Mouse (Mus musculus): Measurements from ENCODE around the gene Fbxl17. TPM values are rescaled to one million over a fixed set of nuclear protein-coding genes. Genes with fewer than 3 reads are reported as not detected.

Fbxl17 gene
- polyA plus RNA-seq, 1 experiment from 2014 or later: 3.1 TPM

DNA sequence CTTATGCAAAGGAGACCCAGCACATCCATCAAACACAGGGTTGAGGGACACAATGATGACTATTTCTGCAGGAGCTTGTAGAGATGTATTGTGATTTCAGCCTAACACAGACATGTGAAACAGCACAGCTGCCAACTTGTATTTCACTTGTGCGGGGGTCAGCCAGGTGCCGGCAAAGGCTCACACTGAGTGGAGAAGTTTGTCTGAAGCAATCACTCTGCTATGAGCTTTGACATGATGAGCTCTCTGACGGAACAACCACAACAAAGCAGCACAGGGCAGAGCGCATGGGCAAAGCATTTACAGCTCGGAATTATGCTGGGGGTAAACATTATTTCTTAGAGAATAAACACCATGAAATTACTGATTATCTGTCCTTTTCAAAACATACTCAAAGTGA lies 328.6 kb downstream of the Fbxl17 start:
- Histone ChIP-seq H3K27ac (no peak overlapping the region), H3K4me2 (no peak overlapping the region), H3K4me1 (no peaks in the 10 kb centered on the region), H3K9me3 (replicated peaks) (no peaks in the 10 kb centered on the region), H3K27me3 (replicated peaks) (no peaks in the 10 kb centered on the region), H3K9ac (no peak overlapping the region), H3K4me3 (no peak overlapping the region), H3K36me3 (no peaks in the 10 kb centered on the region)
- WGBS (ENCODE audit: insufficient replicate concordance): 72% methylated on average over 5 of the region's 5 CpGs
- no peak for ATAC-seq

DNA sequence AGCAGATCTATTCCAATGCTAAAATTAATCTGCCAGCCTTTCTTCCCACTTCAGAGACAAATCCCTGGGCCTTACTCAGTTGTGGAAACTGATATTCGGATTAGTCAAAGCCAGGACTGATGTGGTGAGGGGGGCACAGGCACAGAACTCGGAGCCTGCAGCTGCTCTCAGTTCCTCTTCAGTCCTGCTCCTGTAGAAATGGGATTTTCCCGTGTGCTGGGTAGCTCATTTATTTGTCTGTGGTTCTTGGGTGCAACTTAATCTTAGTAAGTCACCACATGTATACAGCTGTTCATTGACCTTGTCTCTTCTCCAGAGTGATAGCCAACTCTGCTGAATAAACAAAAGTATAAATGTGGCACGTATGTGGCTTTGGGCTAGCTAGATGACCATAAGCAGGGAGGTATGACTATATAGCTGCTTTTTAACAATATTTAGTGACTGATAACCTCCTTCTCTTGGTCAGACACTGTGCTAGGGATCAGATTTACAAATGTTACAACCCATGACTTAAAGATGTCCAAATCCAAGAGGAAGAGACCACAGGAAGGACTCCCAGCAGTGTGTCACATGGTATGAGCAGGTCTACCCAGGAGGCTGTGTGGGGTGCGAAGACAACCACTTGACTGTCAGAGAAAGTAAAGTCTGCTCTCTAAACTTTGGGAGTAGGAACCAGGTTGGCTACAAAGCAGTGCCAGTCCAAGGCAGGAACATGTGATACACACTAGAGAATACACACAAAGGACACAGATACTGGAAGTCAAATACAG lies 331.6 kb downstream of the Fbxl17 start:
- no peak for ATAC-seq
- H3K9ac ChIP-seq: no peak overlapping the region
- H3K4me2 ChIP-seq: no peak overlapping the region
- H3K36me3 ChIP-seq: no peaks in the 10 kb centered on the region
- H3K9me3 ChIP-seq (replicated peaks): no peaks in the 10 kb centered on the region
- H3K4me1 ChIP-seq: peaks cover 4% of the 10 kb centered on the region; the same call in 1 of the 2 replicates
- H3K4me3 ChIP-seq: no peak overlapping the region
- WGBS (ENCODE audit: insufficient replicate concordance): 67% methylated on average over 5 of the region's 5 CpGs
- no peaks in the 10 kb centered on the region for H3K27me3 ChIP-seq (replicated peaks)
- H3K27ac ChIP-seq: no peak overlapping the region

DNA sequence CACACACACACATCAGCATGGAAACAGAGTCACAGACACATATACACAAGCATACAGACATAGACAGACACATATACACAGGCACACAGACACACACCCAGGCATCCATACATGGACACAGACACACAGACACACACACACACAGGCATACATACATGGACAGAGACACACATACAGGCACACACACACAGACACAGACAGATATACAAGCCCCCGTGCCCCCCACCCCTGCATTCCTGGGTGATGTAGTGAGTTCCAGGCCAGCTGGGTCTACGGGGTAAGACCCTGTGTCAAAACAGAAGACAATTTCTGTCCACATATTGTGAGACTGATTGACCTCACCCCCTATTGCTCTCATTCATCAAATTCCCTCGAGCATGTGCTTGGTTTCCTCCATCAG lies 332.6 kb downstream of the Fbxl17 start:
- Histone ChIP-seq H3K4me3 (no peak overlapping the region), H3K27ac (no peak overlapping the region), H3K9me3 (replicated peaks) (no peaks in the 10 kb centered on the region), H3K9ac (no peak overlapping the region), H3K36me3 (no peaks in the 10 kb centered on the region), H3K27me3 (replicated peaks) (no peaks in the 10 kb centered on the region), H3K4me1 (peaks cover 4% of the 10 kb centered on the region; the same call in 1 of the 2 replicates), H3K4me2 (no peak overlapping the region)
- WGBS (ENCODE audit: insufficient replicate concordance): 70% methylated on average over 3 of the region's 3 CpGs
- no peak for ATAC-seq

DNA sequence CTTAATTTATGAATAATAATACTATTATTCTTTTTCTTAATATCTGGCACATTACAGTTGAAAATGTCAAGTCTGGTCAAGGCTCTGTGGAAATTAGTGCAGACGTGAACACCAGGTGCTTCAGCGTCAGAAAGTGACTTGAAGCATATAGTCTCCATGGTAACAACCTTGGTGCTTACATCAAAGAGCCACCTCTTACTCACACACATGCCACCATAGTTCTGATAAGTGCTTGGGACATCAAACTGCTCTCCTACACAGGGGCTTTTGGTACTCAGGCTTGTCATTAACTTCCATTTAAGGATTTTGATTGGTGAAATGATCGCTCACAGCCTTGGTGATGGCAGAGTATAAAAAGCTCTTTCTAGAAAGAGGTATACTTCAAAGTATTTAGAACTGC lies 333.1 kb downstream of the Fbxl17 start:
- 73% methylated on average over 3 of the region's 3 CpGs for WGBS (ENCODE audit: insufficient replicate concordance)
- no peak overlapping the region for H3K4me2 ChIP-seq
- no peaks in the 10 kb centered on the region for H3K36me3 ChIP-seq
- H3K9me3 ChIP-seq (replicated peaks): no peaks in the 10 kb centered on the region
- ATAC-seq: no peak
- no peaks in the 10 kb centered on the region for H3K27me3 ChIP-seq (replicated peaks)
- peaks cover 4% of the 10 kb centered on the region; the same call in 1 of the 2 replicates for H3K4me1 ChIP-seq
- no peak overlapping the region for H3K4me3 ChIP-seq
- no peak overlapping the region for H3K27ac ChIP-seq
- no peak overlapping the region for H3K9ac ChIP-seq

DNA sequence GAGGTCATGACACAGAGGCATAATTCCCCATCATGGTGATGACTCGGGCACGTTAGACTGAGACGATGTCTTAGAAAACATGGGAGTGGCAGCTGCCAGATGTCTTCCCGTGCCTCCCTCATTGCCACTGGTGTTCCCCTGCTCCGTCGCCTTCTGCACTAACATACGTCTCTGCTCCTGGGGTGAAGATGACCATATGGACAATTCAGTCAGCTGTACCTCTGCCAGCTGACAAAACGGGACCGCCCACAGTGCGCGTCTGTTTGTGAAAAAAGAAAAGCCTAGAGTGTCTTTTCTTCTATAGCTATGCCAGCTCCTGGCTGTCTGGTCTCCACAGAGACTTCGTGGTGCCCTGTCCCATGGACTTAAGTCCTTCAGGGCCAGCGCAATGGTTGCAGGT lies 334.0 kb downstream of the Fbxl17 start:
- Histone ChIP-seq H3K4me1 (peaks cover 4% of the 10 kb centered on the region; the same call in 1 of the 2 replicates), H3K27me3 (replicated peaks) (no peaks in the 10 kb centered on the region), H3K4me3 (no peak overlapping the region), H3K36me3 (no peaks in the 10 kb centered on the region), H3K9ac (no peak overlapping the region), H3K27ac (no peak overlapping the region), H3K9me3 (replicated peaks) (no peaks in the 10 kb centered on the region), H3K4me2 (no peak overlapping the region)
- WGBS (ENCODE audit: insufficient replicate concordance): 89% methylated on average over 13 of the region's 13 CpGs
- ATAC-seq: no peak

DNA sequence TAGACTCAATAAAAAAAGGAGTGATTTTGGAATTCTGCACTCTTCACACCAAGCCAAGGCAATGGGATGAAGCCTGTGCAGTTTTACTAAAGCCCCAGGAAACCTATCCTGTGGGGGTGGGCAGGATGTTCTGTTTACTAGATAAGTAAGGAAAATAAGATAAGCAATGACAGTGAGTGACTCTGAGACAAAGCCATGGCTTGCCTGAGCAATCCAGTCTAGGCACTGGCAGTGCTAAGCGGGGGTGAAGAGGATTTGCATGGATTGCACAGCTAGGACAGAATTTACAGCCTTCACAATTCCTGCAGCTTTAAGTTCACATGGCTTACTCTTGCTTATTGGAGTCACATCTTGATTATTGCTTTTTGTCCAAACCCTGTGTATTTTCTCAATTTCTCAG lies 335.5 kb downstream of the Fbxl17 start:
- 43% methylated on average over 1 of the region's 1 CpGs for WGBS (ENCODE audit: insufficient replicate concordance)
- H3K4me3 ChIP-seq: no peak overlapping the region
- H3K9ac ChIP-seq: no peak overlapping the region
- no peaks in the 10 kb centered on the region for H3K9me3 ChIP-seq (replicated peaks)
- H3K36me3 ChIP-seq: no peaks in the 10 kb centered on the region
- no peak for ATAC-seq
- H3K4me2 ChIP-seq: no peak overlapping the region
- peaks cover 4% of the 10 kb centered on the region; the same call in 1 of the 2 replicates for H3K4me1 ChIP-seq
- H3K27ac ChIP-seq: no peak overlapping the region
- H3K27me3 ChIP-seq (replicated peaks): no peaks in the 10 kb centered on the region

DNA sequence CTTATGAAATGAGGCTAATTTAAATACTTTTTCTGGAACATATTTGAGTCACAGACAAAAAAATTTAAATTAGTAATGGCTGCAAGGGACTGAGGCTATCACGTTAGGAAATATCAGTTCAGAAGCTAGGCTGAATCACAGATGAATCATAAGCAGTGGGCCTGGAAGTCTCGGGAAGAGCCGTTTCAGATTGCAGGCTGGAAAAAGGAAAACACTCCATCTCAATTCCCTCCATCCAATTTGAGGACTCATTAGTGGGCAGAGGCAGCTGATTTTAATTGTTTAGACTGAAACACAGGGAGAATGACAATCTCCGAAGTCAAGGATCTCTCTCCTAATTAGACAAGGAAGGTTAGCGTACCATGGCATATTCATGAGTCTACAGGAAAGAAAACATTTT lies 337.9 kb downstream of the Fbxl17 start:
- Histone ChIP-seq H3K36me3 (no peaks in the 10 kb centered on the region), H3K4me3 (no peak overlapping the region), H3K4me2 (no peak overlapping the region), H3K9me3 (replicated peaks) (no peaks in the 10 kb centered on the region), H3K27me3 (replicated peaks) (no peaks in the 10 kb centered on the region), H3K9ac (no peak overlapping the region), H3K4me1 (peaks cover 8% of the 10 kb centered on the region; the same call in 1 of the 2 replicates), H3K27ac (no peak overlapping the region)
- 75% methylated on average over 5 of the region's 5 CpGs for WGBS (ENCODE audit: insufficient replicate concordance)
- no peak for ATAC-seq

DNA sequence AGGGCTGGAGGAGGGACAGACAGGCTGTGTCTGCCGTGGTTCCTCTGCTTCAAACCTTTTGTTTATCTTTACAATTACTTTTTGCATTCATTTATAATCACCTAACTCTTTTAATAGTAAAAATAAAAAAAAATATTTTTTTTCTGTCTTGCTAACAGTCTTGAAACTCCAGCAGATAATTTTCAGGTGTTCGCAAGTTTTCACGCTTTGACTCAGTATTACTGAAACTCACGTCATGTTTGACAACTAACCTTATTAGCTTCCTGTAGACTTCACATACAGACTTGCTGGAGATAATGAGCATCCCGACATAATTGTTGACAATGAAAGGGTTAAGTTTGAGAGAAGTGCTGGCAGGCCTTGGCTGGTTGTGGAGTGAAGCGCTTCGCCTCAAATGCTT lies 340.6 kb downstream of the Fbxl17 start:
- 70% methylated on average over 7 of the region's 7 CpGs for WGBS (ENCODE audit: insufficient replicate concordance)
- Histone ChIP-seq H3K9ac (no peak overlapping the region), H3K4me3 (no peak overlapping the region), H3K4me1 (peaks cover 5% of the 10 kb centered on the region; the same call in 1 of the 2 replicates), H3K9me3 (replicated peaks) (no peaks in the 10 kb centered on the region), H3K36me3 (no peaks in the 10 kb centered on the region), H3K27ac (no peak overlapping the region), H3K27me3 (replicated peaks) (no peaks in the 10 kb centered on the region), H3K4me2 (no peak overlapping the region)
- ATAC-seq: no peak

DNA sequence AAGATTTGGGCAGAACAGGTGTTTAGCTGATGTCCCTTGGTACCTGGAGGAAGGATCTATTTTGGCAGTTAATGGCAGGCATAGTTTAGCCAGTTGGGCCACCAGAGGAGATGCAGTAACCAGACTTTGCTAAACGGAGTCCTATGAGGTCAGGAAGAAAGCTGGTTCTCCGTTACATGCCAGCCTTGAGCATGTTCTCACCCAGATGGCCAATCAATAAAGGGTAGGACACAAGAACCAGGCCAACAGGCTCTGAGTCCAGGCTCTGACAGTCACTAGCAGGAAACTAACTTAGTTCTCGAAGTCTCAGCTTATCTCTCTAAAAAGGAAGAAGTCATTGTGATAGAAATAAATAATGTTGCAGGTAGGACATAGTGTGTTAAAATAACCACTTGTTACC lies 341.4 kb downstream of the Fbxl17 start:
- no peak overlapping the region for H3K9ac ChIP-seq
- H3K27ac ChIP-seq: no peak overlapping the region
- no peaks in the 10 kb centered on the region for H3K27me3 ChIP-seq (replicated peaks)
- no peak overlapping the region for H3K4me3 ChIP-seq
- H3K36me3 ChIP-seq: no peaks in the 10 kb centered on the region
- 58% methylated on average over 3 of the region's 3 CpGs for WGBS (ENCODE audit: insufficient replicate concordance)
- ATAC-seq: no peak
- no peak overlapping the region for H3K4me2 ChIP-seq
- no peaks in the 10 kb centered on the region for H3K9me3 ChIP-seq (replicated peaks)
- 0 out of 2 replicates have a peak, but pooled peaks cover 3% of the 10 kb centered on the region for H3K4me1 ChIP-seq

DNA sequence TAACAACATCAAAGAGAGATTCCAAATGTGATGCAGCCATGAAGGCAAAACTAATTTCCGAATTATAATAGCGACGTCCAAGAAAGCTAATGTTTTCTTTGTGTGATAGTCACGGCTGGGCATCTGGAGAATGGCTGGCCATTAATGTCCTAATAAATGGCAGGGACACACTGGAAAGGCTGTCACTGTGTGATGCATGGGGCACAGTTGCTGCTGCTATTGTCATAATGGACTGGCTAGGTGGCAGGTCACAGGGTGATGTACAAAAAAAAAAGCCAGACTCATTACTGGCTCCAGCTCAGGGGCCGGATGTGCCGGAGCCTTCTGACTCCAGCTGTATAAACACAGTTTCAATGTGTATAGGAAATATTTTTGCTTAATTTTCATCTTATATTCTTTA lies 341.9 kb downstream of the Fbxl17 start:
- WGBS (ENCODE audit: insufficient replicate concordance): 72% methylated on average over 6 of the region's 6 CpGs
- H3K9ac ChIP-seq: no peak overlapping the region
- no peak overlapping the region for H3K4me2 ChIP-seq
- H3K27ac ChIP-seq: no peak overlapping the region
- no peaks in the 10 kb centered on the region for H3K9me3 ChIP-seq (replicated peaks)
- no peaks in the 10 kb centered on the region for H3K27me3 ChIP-seq (replicated peaks)
- no peak for ATAC-seq
- 0 out of 2 replicates have a peak, but pooled peaks cover 3% of the 10 kb centered on the region for H3K4me1 ChIP-seq
- no peak overlapping the region for H3K4me3 ChIP-seq
- H3K36me3 ChIP-seq: no peaks in the 10 kb centered on the region

DNA sequence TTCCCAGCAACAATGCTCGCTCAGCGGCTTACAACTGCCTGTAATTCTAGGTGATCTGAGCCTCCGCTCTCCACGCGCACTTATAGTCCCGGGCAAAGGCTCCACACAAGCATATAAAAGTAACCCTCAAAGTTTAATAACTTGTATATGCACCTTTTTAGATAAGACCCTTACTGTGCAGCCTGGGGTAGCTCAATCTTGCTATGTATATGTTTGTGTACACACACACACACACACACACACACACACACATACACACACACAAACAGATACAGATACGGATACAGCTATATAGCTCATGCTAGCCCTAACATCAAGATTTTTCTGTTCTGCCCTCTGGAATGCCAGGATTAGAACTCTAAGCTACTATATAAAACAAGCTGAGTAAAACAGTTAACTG lies 342.8 kb downstream of the Fbxl17 start:
- no peaks in the 10 kb centered on the region for H3K27me3 ChIP-seq (replicated peaks)
- H3K9me3 ChIP-seq (replicated peaks): no peaks in the 10 kb centered on the region
- H3K4me2 ChIP-seq: no peak overlapping the region
- H3K9ac ChIP-seq: no peak overlapping the region
- no peak for ATAC-seq
- WGBS (ENCODE audit: insufficient replicate concordance): 86% methylated on average over 7 of the region's 7 CpGs
- no peak overlapping the region for H3K4me3 ChIP-seq
- no peaks in the 10 kb centered on the region for H3K36me3 ChIP-seq
- 0 out of 2 replicates have a peak, but pooled peaks cover 3% of the 10 kb centered on the region for H3K4me1 ChIP-seq
- no peak overlapping the region for H3K27ac ChIP-seq

DNA sequence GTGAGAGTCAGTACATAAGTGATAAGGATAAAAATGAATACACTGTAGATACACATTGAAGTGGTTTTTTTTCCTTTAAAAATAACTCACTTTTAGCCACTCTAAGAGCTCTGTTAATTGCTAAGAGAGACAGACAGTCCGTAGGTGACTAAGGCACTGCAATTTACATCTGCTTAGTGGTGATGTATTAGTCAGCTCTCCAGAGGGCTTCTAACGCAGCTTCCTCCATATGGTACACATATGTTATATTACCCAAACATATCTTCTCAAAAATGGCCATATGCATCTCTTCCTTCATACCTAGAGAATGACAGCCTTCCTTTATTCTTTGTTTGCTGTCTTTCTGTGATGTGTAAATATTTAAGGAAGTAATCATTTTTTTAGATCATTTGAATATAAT lies 353.3 kb downstream of the Fbxl17 start:
- WGBS (ENCODE audit: insufficient replicate concordance): 66% methylated on average over 2 of the region's 2 CpGs
- H3K9ac ChIP-seq: no peak overlapping the region
- no peaks in the 10 kb centered on the region for H3K36me3 ChIP-seq
- H3K4me1 ChIP-seq: 0 out of 2 replicates have a peak, but pooled peaks cover 12% of the 10 kb centered on the region
- H3K4me2 ChIP-seq: no peak overlapping the region
- no peak overlapping the region for H3K27ac ChIP-seq
- no peaks in the 10 kb centered on the region for H3K27me3 ChIP-seq (replicated peaks)
- no peak for ATAC-seq
- no peaks in the 10 kb centered on the region for H3K9me3 ChIP-seq (replicated peaks)
- H3K4me3 ChIP-seq: no peak overlapping the region
